Mouse (Mus musculus): ENCODE results near the gene Gmfg.

The Gmfg gene

DNA sequence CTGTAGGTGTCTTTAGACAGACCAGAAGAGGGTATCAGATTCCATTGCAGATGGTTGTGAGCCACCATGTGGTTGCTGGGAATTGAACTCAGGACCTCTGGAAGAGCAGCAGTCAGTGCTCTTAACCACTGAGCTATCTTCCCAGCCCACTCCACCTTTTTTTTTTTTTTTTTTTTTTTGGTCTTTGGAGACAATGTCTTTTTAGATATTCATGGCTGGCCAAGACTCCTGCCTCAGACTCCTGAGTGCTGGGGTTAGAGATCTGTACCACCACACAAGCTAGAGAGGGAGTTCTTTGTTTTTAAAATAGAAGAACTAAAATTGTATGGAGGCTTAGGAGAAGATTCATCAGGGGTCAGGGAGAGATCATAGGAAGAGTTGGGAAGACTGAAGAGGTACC, 717 bp downstream of the Gmfg start:
- in situ Hi-C loops (cut with MboI; ENCODE audit: low sequenced_read_pairs): no loop called here

DNA sequence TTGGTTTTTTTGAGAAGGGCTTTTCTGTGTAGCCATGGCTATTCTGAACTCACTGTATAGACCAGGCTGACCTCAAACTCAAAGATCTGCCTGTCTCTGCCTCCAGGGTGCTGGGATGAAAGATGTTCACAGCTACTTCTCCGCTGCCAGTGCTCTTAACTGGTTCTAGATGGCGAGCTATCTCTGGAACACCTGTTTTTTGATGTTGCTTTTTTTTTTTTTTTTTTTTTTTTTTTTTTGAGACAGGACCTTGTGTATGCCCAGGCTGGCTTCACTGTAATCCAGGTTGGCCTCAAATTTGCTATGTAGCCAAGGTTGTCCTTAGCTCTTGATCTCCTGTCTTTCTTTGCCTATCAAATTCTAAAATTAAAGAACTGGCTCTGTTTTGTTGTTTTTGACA, 1.5 kb downstream of the Gmfg start:
- in situ Hi-C loops (cut with MboI; ENCODE audit: low sequenced_read_pairs): no loop called here

DNA sequence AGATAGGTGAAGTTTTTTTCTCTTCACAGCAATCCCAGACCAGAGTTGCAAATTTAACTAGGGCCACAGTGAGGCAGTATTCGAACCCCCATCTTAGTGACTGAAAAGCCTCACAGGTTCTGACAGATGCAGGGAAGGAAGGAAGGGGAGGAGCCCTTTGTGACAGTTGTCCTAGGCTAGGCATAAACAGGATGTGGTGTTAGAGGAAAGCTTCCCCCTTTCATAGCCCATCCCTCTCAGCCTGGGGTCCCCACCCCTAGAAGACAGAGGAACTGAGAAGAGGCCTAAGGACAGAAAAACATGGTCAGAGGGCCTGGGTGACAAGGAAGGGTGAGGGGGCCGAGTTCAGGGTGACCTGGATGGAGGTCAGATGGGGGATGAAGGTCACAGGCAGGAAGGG, 3.5 kb downstream of the Gmfg start:
- in situ Hi-C loops (cut with MboI; ENCODE audit: low sequenced_read_pairs): no loop called here

DNA sequence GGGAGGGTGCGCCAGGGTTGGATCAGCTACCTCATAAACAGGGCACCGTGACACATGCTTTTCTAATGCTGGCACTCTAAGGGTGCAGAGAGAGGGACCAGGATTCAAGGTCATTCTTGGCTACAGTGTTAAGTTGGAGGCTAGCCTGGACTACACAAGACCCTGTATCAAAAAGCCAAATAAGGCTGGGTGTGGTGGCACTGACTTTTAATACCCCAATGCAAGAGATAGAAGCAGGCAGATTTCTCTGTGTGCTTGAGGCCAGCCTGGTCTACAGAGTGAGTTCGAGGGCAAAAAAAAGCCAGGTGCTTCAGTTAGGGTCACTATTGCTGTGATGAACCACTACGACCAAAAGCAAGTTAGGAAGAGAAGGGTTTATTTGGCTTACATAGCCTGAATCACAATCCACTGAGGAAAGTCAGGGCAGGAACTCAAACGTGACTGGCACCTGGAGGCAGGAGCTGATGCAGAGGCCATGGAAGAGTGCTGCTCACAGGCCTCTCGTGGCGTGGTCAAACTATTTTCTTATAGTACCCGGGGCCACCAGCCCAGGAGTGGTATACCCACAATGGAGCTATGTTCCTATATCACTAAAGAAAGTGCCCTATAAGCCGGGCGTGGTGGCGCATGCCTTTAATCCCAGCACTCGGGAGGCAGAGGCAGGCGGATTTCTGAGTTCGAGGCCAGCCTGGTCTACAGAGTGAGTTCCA, 4.7 kb downstream of the Gmfg start:
- in situ Hi-C loops (cut with MboI; ENCODE audit: low sequenced_read_pairs): no loop called here

DNA sequence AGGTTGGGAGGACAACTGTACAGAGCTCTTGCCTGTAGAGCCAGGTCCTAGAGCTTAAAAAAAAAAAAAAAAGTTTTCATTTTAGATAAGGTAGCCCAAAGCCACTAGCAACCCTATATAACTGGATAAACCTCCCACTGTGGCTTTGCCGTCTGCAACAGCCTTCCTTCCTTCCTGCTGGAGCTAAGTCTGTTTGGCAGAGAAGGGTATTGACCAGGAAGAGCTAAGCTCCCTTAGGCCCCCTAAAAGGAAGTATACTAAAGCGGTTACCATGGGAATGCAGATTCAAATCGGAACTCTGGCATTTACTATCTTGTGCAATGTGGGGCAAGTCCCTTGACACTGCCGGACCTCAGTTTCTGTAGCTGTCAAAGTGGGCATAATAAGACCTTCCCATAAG, 5.4 kb downstream of the Gmfg start:
- in situ Hi-C loops (cut with MboI; ENCODE audit: low sequenced_read_pairs): no loop called here

DNA sequence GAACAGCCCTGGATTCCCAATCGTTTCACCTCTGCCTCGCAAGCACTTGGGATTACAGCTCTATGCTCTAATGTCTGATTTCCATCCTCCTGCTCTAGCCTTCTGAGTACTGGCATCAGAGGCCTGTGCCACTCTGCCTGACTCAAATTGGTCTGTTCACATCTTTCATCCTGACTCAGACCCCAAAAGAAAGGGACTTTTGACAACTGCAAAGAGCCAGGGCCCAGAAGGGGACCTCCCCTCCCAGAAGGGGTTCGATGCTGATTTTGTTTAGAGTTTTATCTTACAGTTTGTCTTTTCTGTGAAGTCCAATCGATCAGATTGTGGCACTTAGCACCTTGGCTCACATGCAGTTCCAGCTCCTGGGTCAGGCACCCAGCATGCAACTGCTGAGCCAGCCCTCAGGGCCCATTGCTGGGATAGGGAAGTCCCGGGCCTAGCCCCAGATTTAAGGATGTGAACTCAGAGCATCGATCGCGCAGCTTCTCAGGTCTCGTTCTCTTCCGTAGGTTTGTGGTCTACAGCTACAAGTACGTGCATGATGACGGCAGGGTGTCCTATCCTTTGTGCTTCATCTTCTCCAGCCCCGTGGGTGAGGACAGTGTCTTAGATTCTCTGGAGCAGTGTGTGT, 7.2 kb downstream of the Gmfg start:
- in situ Hi-C loops (cut with MboI; ENCODE audit: low sequenced_read_pairs): no loop called here

DNA sequence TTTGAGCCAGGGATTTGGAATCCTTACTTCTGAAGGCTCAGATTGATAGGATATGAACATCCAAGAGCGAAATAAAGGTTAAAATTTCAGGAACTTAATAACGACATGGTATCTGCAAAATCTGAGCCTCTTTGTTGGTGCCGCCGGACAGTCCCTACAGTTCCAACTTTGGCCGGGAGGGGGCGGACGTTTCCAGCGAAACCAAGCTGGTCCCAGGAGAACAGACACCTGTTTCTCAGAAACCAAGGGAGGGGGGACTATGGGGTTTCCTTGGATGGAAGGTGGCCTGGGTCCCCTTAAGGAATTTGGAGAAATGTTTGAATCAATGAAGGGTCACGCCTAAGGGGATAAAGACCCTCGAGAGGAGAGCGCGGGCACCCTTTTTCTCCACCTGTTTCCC, 9.2 kb downstream of the Gmfg start:
- in situ Hi-C loops (cut with MboI; ENCODE audit: low sequenced_read_pairs): loop anchor here (5.0 kb wide), 1 partner anchor 86 kb away; no protein-coding TSS in a partner anchor

DNA sequence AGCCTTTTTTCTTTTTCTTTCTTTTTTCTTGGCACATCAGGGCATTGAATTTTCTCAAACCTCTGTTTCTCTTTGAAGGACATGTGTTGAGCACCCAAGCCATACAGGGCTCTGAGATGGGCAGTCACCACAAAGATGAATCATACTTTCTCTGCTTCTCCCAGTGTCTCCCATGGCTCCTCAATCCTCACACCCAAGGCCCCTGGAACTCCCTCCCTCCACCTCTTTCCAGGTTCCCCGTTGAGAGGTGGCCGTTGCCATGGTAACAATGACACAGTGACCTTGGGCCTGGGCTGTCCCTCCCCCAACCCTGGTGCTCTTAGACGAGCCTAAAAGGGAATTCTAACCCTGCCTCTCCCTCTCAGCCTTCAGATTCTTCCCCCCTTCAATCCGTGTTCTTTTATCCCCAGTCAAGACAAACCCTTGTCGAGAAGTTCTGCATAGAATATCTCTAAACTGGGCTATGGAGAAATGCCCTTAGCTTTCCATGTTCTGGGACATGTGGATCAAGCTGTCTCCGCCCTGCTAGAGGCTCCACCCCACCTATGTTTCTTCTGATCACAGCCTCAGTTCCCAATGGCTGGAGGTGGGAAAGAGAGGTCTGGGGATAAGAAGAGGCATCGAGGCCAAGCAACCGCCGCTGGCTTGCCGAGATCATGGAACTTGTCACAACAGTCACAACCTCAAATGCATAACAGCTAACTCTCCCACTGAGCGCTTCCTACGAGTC, 10.0 kb downstream of the Gmfg start:
- in situ Hi-C loops (cut with MboI; ENCODE audit: low sequenced_read_pairs): loop anchor here (5.0 kb wide), 1 partner anchor 85 kb away; no protein-coding TSS in a partner anchor

DNA sequence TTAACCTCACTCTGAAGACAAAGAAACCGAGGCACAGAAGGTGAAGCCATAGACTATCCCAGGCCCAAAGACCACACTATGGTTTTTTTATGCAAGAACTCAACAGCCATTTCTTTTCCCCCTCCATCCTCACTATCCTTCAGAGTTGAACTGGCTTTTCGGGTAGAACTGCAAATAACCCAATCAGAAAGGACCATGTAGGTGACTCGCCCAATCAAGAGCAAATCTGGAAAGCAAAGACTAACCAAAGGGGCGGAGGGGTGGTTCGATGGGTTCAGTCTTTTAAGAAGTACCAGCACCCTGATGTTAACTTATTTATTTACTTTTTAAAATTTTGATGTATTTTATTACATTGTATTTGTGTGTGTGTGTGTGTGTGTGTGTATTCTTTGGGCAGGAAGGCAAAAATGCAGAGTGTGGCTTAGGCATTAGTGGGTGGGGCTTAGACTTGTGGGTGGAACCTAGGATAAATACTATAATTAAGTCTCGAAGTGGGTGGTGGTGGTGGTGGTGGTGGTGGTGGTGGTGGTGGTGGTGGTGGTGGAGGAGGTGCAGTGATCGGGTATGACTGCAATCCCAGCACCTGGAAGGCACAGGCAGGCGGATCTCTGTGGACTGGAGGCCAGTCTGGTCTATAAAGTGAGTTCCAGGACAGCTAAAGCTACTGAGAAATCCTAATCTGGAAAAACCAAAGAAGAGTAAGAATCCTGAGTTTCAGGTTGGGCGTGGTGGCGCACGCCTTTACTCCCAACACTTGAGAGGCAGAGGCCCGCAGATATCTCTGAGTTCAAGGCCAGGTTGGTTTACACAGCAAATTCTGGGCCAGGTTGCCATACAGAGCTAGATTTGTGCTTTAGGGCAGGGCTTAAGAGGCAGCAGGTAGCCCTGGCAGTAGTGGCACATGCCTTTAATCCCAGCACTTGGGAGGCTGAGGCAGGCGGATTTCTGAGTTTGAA, 10.9 kb downstream of the Gmfg start:
- in situ Hi-C loops (cut with MboI; ENCODE audit: low sequenced_read_pairs): loop anchor here (5.0 kb wide), 1 partner anchor 84 kb away; no protein-coding TSS in a partner anchor

DNA sequence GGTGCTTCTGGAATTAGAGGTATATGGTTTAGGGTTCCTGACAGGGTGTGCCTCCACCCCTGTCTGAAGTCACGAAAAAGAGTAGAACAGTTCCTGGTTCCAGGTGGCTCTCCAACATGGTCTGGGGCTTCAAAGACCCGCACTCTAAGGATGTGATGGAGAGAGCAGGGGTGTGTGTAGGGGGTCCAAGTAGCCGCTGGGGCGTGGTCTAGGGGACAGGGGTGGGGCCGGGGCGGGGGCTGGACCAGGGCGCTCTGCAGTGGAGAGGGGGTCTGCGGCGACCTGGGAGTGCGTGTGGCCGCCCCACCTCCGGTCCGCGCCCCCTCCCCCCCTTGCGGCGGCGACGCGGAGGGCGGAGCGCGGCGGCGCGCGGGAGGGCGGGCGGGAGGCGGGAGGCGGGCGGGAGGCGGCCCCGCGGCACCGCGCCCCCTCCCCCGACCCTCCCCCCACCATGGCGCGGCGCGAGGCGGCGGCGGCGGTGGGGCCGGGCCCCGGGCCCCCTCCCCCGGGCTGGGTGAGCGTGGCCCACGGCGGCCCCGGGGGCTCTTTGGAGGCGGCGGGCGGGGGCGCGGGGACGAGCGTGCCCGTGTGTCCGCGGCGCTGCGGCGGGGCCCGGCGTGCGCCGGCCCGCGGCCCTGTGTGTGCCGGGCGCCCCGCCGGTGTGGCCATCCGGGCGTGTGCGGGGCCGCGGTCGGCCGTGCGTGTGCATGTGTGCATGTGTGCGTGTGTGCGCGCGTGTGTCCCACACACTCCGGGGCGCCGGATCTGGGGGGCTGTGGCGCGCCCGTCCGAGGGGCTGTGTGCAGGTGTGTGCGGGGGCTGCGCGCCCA, 14.5 kb downstream of the Gmfg start, which contains the start of gene Lrfn1:
Lrfn1 (plus strand) TSS at position 450 of the 830 bp plus-strand sequence.
- in situ Hi-C loops (cut with MboI; ENCODE audit: low sequenced_read_pairs): no loop called here

DNA sequence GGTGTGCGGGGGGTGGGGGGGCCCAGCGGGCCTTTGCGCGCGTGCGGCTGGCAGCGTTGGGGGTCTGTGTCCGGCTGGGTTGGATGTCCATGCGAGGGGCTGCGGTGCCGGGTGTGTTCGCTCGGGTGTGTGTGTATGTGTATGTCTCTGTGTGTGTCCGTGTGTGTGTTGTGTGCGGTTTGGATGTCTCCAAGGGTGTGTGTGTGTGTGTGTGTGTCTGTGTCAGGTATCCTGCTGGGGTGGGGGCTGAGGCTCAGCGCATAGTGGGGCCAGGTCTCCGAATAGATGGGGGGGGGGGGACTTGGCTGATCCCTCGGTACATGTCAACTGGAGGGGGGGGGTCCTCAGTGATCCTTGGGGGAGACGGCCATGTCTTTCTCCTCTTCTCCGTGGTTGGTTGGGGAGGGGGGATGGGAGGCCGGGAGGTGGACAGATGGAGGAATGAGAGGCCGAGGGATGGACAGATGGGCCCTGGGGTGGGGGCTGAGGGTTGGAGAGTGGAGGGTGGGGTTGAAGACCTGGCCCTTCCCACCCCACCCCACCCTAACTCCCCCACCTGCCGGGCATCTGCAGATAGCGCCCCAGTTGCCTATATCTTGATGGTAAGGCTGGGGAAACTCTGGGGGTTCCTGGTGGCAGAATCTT, 15.2 kb downstream of the Gmfg start:
- in situ Hi-C loops (cut with MboI; ENCODE audit: low sequenced_read_pairs): no loop called here

DNA sequence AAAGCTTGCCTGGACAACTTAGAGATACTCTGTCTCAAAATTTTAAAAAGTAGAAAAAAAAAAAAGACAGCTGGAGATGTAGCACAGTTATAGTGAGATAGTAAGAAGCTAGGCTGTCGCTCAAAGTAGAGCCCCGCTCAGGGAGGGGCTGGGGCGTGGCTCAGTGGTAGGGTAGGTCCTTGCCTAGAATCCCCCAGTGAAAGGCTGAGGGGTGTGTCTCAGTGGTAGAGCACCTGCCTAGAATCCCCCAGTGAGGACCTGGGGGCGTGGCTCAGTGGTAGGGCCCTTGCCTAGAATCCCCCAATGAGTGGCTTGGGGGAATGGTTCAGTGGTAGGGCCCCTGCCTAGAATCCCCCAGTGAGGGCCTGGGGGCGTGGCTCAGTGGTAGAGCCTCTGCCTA, 23.1 kb downstream of the Gmfg start:
- in situ Hi-C loops (cut with MboI; ENCODE audit: low sequenced_read_pairs): no loop called here

DNA sequence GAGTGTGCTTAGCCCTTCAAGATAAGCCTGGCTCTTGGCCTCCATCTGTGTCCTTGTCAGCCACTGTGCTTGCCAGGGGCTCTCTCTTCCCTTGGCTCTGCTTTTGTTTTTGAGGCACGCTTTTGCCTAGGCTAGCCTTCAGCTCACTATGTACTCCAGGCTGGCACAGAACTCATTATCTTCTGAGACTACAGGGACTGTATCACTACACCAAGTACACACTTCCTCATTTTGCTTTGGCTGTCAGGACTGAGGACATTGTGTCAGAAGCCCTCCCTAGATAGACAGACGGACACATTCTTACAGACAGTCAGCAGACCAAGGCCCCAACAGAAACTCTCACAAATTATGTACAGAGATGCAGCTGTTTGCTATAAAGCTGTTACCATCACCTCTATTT, 25.5 kb downstream of the Gmfg start:
- in situ Hi-C loops (cut with MboI; ENCODE audit: low sequenced_read_pairs): no loop called here

DNA sequence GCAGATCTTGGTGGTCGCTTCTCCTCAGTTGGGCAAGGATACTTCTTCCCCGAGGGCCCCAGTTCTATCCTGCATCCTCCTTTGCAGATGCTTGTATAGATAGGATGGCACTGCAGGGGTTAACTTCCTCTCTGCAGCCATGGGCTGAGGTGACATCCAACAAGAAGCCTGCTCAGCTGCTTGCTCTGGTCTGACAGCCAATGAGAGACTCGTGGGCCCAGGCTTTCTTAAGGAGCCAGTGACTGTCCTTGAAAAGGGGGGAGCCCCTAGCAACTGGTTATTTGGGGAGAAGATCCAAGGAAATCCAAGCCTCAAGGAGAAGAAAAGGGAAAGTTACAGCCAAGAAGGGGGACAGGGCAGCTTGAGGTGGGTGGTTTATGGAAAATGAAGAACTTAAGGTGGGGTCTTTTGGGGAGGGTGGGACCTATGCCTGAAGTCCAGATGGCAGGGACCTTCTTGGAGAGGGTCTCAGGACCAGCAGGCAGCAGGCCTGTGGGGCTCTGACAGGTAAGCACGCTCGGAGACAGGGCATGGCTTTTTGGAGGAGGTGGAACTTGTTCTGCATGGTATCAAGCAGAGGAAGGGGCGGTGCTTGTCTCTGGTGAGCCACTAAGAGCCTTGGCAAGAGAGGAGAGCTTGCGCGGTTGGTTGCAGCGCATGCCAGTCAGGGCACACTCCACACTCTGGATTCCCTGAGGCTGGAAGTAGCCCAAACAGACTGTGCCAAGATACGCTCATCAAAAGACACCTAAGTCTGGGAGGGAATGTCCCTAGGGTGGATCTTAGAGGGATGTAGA, 27.4 kb downstream of the Gmfg start:
- in situ Hi-C loops (cut with MboI; ENCODE audit: low sequenced_read_pairs): no loop called here

DNA sequence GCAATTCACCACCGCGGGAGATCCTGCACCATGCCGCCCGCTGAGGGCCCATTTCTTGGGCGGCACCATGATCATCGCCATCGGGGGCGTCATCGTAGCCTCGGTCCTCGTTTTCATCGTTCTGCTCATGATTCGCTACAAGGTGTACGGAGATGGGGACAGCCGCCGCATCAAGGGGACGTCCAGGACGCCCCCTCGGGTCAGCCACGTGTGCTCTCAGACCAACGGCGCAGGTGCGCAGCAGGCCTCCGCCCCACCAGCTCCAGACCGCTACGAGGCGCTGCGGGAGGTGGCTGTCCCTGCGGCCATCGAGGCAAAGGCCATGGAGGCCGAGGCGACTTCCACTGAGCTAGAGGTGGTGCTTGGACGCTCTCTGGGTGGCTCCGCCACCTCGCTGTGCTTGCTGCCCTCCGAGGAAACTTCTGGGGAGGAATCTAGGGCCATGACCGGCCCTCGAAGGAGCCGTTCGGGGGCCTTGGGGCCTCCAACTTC, 29.5 kb downstream of the Gmfg start:
- in situ Hi-C loops (cut with MboI; ENCODE audit: low sequenced_read_pairs): no loop called here

DNA sequence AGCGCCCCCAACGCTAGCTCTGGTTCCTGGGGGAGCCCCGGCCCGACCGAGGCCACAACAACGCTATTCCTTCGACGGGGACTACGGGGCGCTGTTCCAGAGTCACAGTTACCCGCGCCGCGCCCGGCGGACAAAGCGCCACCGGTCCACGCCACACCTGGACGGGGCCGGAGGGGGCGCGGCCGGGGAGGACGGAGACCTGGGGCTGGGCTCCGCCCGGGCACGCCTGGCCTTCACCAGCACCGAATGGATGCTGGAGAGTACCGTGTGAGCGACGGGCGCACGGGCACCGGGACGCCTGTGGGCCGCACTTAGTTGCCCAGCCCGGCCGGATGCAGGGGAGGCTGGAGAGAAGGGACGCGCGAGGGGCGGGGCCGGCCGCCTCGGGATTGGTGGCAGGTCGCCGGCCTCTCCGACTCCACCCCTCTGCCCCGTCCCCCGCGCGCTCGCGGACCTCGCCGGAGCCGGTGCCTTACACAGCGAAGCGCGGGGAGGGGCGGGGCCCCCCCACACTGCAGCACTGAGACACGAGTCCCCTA, 30.0 kb downstream of the Gmfg start:
- in situ Hi-C loops (cut with MboI; ENCODE audit: low sequenced_read_pairs): no loop called here

DNA sequence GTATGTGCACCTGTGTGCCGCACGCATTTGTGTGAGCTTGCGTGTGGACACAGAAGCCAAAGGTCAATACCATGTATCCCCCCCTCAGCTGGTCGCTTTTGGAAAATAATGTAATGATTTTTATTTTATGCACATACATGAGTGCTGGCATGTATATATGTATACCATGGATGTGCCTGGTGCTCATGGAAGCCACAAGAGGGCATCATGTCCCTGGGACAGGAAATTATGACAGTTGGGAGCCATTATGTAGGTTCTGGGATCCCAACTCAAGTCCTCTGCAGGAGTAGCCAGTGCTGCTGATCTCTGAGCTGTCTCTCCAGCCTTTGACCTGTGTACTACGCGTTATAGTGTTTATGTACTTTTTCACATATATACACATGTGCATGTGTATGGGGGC, 38.9 kb downstream of the Gmfg start:
- in situ Hi-C loops (cut with MboI; ENCODE audit: low sequenced_read_pairs): no loop called here

DNA sequence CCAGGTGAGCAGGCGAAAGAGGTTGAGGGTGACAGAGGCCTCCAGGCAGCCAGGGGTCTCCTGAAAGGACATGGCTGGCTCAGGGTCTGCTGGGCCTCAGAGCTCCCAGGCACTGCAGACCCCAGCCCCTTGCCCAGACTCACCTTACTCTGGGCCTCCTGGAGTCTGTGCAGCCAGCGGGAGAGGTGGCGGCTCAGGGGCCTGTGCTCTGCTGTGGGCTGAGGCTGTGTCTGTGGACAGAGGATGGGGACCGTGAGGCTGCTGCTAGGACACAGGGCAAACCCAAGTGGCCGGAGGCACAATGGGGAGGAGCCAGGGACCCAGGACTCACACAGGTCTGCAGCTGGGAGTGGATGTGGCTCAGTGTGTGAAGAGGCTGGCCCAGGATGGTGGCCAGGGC, 40.1 kb downstream of the Gmfg start:
- in situ Hi-C loops (cut with MboI; ENCODE audit: low sequenced_read_pairs): no loop called here

All from CH12F3 (cell line).